Mouse (Mus musculus) heart, postnatal 0 days (tissue): Measurements from ENCODE around the gene Olfr1414.

Experiments used
- CTCF ChIP-seq: IDR thresholded peaks from 2 replicates; pipeline ENCODE4 v1.5.1; 2016; ENCODE audit warnings: antibody characterized with exemption, control low read depth, low read depth
- EP300 ChIP-seq: IDR thresholded peaks from 2 replicates; pipeline ENCODE4 v1.6.1; 2016; ENCODE audit warnings: antibody characterized with exemption, low read depth

DNA sequence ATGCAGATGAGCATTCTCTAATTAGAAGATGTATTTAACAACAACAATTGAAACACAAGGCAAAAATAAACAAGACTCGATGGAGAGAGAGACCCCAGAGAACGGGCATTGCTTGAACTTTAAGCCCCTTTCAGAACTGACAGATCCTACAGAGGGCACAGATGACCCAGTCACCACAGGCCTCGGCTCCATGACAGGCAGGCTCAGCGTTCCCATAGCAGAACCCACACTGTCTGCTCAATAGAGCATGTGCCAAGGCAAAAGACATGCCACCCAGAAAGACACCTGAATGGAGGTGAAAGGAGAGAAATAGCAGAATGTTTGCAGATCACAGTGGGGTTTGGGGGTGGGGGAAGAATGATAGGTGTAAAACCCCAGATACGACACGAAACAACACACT, 60.0 kb downstream of the Olfr1414 start:
- TF ChIP-seq CTCF (no peak), EP300 (no peak)
